Mouse (Mus musculus): Measurements from ENCODE around the gene Swi5. TPM values are rescaled to one million over a fixed set of nuclear protein-coding genes. Genes with fewer than 3 reads are reported as not detected.

The Swi5 gene
- 100 to 1,000 TPM; 210 to 223 TPM for total RNA-seq (2021)
- long read RNA-seq, experiment 1, transcript Swi5-207 (5 exons, 768 nt), result major isoform, 58 of 75 reads
- long read RNA-seq, experiment 1, partial matches to known transcripts, result 7 of 75 reads
- long read RNA-seq, experiment 1, other reads (novel, unspliced or antisense), result 8 of 75 reads
- long read RNA-seq, experiment 2, transcript Swi5-207 (5 exons, 768 nt), result major isoform, 156 of 182 reads
- long read RNA-seq, experiment 2, partial matches to known transcripts, result 8 of 182 reads
- long read RNA-seq, experiment 2, other reads (novel, unspliced or antisense), result 16 of 182 reads

DNA sequence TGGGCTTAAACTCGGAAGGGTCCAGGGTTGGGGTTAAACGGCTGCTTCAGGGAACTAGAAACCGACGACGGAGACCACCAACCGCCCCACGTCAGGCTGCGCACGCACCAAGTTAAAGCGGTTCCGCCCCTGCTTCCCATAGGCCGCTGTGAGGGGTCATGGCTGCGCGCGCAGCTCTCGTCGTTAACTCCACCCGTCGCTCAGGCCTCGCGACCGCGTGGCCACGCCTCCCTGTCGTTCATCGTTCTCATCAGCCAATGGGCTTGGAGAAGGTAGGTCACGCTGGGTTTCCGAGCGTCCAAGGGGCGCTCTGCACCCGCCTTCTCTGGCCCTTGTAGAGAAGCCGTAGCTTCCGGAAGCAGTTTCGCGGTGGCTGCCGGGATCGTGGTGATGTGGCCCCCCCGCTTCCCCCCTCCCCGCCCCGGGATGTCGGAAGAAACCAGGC is at the start of gene Swi5:
Gene Swi5, minus strand, starts transcription at position 153 of the 445 bp plus-strand sequence.
- DNase-seq (ENCODE audit: low spot score in 2 of 2), result peak; percentile 96 to 98

DNA sequence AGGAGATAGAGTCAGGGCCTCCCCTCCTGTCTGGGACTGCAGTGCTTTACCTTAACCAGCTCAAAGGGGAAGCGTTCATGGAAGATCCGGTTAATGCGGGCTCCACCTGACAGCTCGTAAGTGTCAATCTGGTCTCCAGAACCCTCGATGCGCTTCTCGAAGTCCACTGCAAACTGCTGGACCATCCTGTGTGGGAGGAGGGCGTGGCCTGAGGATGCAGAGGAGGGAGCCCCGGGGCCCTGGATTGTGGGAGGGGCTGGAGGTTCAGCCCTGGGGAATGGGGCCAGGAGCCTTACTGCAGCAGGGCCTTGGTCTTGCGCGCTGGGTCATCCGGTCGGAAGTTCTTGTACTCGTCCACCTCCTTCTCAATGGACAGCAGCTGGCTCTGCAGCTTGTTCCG is 48.0 kb upstream of the Swi5 start:
- no peak for DNase-seq (ENCODE audit: low spot score in 2 of 2)

DNA sequence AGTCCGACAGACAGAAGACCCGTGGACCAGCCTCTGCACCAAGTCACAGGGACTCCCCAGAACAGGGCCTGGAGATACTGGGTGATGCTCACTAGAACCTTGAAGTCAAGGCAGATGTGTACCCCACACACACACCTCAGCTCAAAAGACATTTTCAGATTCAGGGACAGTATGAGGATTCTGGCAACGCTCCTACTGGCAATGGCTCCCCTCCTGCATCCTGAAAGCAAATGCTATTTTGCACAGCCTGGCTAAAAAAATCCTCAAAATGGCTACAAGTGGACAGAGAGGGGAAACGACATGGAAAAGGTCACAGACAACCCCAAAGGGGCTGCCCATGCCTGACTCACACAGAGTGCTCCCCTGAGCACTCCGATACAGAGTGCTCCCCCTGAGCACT is 44.3 kb upstream of the Swi5 start:
- no peak for DNase-seq (ENCODE audit: low spot score in 2 of 2)

DNA sequence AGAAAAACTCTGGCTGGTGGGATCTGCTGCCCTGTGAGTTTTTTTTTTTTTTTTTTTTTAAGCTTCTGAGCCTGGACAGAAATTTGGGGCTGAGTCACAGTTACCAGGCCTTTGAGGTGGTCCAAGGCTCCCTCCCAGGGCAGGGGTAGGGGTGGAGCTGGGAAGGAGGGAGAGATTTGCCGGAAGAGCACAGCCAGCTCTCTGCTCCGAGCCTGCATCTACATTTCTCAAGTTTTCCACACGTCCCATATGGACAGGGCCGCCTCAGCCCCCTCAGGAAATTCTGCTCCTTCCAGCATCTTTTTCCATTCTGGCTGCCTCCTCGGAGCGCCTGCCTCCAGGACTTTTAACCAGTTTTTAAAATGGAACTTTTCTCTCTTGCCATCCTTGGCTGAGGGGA is 41.7 kb upstream of the Swi5 start:
- no peak for DNase-seq (ENCODE audit: low spot score in 2 of 2)

- no peak for DNase-seq (ENCODE audit: low spot score in 2 of 2)
These were observed 41.1 kb upstream of the Swi5 start for GRCm38 (mm10) chr2:32328911-32329460.

DNA sequence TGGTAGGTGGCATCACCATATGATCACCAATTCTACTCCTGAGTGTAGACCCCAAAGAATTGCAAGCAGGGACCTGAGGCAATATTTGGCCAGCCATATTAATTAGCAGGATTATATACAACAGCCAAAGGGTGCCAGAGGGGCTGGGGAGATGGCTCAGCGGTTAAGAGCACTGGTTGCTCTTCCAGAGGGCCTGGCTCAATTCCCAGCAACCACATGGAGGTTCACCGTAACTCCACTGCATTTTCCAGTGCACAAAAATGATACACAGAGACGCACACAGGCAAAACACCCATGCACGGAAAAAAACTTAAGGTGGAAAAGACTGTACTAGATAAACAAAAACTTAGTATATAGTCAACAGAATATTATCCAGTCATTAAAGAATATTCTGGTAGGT is 39.3 kb upstream of the Swi5 start:
- DNase-seq (ENCODE audit: low spot score in 2 of 2), result no peak

DNA sequence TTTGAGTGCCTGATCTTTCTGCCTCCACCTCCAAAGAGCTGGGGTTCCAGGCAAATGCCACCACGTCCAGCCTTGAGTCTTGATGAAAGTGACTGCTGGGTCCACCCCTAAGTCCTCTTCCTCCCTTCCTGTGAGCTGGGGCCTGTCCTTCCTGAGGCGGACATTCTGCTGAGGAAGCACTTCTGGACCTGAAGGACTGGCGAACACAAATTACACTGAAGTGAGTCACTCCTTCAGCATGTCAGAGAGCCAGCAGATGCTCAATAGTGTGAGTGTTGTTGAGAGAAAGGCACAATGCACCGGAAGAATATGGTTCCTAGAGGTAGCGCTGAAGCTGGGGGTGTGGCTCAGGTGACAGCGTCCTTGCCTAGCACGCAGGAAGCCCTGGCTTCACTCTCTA is 37.5 kb upstream of the Swi5 start:
- DNase-seq (ENCODE audit: low spot score in 2 of 2), result no peak

GRCm38 (mm10) chr2:32324322-32324721 is 36.4 kb upstream of the Swi5 start:
- no peak for DNase-seq (ENCODE audit: low spot score in 2 of 2)

DNA sequence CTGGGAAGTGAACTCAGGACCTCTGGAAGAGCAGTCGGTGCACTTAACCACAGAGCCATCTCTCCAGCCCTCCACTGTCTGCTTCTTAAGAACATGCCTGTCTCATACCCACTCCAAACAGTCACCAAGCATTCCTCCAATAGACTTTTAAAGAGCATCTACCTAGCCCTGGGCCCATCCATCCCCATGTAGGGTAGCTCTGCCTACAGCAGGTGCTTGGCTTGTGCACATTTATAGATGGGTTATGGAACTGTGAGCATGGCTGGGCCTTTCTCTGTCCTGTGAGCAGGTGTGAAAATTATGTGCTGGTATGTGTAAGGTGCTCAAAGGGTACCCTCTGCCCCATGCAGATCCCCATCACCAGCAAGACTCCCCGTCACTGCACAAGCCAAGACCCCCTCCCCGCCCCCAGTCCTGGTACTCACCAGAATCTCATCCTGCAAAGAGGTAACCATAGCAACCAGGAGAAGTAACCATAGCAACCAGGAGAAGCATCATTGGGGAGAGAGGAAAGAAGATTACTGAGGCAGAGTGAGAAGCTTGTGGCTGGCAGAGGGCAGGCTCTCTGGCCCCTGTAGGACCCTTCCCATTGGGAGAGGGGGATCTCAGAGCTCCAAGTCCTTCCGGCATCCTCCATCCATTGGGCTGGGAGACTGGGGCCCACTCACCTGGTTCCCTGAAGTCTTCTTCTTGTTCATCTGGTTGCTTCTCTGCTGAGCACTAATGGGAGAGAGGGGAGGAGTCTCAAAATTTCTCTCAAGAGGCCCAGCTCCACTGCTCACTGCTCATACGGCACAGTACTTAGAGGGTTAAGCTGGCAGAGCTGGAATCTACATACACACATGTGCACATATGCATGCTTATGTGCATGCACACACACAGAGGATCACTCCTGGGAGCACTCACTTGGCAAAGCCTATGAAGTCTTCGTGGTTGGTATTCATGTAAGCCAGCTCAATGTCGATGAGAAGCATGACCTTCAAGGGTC is 35.2 kb upstream of the Swi5 start:
- DNase-seq (ENCODE audit: low spot score in 2 of 2), result no peak

DNA sequence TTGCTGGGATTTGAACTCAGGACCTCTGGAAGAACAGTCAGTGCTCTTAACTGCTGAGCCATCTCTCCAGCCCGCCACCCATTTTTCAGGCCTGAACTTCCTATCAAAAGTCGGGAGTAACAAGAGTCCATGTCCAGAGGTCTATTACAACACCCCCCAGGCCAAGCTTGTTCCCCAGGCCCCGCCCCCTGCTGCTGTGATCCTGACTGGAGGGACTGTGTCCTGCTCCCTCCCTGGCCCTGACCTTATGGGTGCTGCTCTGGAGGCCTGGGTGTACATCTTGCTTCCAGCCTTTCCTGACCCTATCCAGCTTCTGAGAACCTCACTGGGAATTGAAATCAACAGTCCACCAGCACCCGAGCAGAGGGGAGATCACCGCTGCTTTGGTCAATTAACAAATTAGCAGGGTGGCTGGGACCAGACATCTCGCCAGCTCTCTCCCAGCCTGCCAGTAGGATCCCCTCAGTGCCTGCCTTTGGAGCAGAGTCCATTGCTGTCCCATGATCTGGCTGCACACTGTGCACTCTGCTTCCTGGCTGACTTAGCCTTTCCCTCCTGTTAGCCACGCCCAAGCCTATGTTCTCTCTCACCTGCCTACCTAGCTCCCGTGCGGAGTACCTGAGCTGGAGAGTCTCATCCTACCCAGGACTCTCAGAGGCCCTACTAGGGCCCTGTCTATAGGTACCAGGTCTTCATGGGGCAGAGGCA is 33.9 kb upstream of the Swi5 start:
- no peak for DNase-seq (ENCODE audit: low spot score in 2 of 2)

- no peak for DNase-seq (ENCODE audit: low spot score in 2 of 2)
These were observed 32.8 kb upstream of the Swi5 start for GRCm38 (mm10) chr2:32320721-32321120.

DNA sequence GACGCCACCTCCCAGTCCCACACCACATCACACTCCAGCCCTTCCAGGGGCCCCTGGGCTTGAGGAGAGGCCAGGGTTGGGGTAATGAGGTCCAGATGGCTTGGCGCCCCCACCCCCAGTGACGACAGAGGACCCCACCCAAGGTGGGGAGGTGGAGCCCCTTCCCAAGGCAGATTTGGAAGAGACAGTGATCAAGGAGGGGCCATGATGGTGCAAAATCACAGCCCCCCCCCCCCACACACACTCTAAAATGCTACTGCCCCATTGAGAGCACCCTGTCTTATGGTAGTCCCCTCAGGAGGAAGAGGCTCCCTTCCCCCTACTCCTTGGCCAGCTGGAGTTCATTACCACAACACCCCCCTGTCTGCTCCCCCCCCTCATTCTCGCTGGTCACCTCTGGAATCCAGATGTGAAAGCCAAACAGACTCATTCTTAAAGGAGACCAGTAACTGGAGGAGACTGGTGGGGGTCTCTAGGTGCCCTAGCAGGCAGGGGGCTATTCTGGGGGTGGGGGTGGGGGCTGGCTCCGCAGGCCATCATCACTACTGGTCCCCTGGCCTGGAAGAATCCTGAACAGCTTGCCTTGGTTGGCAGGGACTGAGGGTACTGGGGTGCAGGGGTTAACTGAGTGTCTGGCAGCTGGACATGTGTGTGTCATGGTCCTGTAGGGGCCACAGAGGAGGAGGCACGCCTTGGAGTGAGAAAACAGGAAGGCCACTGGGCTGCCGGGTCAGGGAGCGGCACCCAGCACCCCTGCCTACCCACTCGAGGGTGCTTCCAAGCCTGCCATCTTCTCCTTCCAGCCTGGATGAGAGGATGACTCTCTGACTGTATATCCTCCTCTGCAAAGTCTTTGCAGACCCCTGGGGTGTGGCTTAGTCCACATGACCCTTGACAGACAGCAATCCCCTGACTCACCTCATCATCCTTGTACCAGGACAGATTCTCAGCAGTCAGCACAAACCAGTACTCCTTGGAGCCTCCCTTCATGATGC is 32.0 kb upstream of the Swi5 start:
- DNase-seq (ENCODE audit: low spot score in 2 of 2), result no peak

DNA sequence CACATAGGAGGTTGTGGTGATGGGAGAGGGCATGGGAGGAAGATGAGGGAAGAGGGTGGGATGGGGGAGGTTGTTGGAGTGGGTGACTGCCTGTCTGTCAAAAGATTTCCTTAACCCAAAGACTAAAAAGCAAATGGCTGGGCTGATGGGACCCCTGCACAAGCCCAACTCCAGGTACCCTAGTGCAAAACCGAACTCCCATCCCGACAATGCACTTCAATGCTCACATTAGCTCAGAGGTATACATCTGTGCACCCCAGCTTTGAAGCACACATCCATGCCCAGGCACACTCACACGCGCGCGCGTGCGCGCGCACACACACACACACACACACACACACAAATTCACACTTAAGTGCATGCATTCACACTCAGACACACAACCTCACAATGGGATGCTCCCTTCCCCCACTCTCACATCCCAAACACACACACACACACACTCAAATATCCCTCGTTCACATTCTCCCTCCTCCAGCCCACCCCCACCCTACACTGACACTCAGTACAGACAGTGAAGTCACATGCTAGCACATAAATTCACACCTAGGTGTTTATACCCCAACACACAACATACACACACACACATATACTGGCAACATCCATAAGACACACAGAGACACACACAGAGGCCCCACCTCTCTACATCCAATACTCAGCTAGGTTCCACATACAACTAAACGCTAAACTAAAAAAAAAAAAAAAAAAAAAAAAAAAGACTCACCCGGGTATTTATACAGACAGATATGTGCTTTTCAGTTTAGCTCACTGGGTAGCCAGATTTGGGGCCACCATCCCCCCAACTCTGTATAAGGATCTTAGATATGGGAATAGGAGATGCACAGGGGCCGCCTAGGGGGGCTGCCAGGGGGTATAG is 31.1 kb upstream of the Swi5 start:
- DNase-seq (ENCODE audit: low spot score in 2 of 2), result no peak

DNA sequence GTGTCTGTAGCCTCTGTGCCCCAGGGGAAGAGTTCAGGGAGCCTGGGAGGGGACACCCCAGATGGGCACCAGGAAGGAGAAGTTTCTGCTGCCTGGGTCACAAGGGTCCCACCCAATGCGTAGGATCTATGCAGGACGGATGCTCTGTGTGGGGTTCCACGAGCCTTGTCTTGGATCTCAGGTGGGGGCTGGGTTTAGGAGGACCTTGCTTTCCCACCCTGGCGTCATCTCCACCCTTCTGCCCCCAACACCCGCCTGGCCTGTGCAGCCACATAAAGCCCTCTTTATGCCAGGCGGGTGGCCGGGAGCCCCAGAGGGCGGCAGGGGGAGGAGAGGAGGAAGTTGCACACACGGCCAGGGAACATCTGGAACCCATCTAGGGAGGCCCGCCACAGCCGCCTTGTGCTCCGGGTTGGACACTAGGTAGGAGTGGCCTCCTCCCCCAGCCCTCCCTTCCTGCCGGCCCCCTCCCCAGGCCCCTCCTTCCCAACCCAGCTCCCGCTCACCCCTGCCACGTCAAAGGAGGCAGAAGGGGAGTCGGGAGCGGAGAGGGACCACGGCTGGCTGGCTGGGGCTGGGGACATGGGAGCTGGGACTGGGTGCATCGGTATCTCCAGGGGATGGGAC is 30.0 kb upstream of the Swi5 start:
- DNase-seq (ENCODE audit: low spot score in 2 of 2), result no peak

DNA sequence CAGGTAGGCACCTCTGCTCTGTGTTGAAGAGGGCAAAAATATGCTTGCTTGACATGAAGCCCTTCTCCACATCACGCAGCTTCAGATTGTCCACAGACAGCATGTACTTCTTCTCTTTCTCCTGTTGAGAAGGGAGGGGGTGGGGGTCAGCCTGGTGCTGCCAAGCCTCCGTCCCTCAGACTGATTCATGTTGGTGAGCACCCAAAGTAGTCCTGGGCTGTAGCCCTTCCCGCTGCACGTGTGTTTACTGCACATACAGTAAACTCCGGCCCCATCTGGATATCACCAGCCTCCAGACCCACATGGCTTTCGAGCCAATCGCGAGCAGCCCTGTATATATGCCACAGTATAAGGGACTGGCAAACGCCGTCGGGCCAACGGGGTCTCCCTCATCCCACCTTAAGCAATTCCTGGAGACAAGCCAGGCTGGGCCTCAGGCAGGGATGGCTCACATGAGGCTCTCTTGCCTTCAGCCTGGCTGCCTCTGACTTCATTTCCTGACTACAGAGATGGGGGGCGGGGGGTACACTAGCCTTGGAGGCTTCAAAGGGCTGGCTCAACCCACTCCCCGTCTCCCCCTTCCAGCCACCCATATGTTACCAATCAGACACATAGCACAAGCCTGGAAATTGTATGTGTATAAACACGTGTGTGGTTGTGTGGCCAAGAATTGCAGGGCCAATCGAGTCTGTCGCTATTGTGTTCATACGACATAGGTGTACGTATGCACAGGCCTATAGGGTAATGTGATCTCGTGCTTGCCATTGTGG is 29.2 kb upstream of the Swi5 start:
- no peak for DNase-seq (ENCODE audit: low spot score in 2 of 2)

DNA sequence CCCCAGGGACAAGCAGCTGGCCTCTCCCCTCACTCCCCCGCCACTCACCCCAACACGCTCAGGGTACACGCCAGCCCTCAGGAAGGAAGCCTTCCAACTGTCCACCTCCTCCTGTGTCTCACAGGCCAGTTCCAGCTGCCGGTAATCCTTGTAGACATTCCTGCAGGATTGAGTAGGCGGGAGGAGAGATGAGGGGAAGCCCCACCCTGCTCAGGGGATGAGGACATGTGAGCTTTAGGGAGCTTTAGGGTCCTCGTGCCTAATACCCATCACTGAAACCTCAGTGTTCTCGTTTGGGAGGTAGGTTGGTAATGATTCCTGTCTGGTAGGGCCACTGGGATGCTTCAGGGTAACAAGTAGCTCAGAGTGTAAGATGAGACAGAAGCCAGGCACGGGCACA is 27.9 kb upstream of the Swi5 start:
- DNase-seq (ENCODE audit: low spot score in 2 of 2), result no peak

GRCm38 (mm10) chr2:32314831-32315230 is 27.0 kb upstream of the Swi5 start:
- no peak for DNase-seq (ENCODE audit: low spot score in 2 of 2)
